Mouse (Mus musculus): ENCODE measurements around the gene Samd15.

- TF ChIP-seq GATA1 (IDR thresholded peaks at IDR 0.05; ENCODE audit: low read length) (no peak), TAL1 (IDR thresholded peaks at IDR 0.05; ENCODE audit: low read length) (no peak)
These were observed 6.5 kb upstream of the Samd15 start for GRCm38 (mm10) chr12:87193008-87193407.

Measured in erythroblast, embryonic 14.5 days (primary cell).